Mouse (Mus musculus) MEL (cell line): ENCODE results near the gene Pigr. TPM values are rescaled to one million over a fixed set of nuclear protein-coding genes. Genes with fewer than 3 reads are reported as not detected.

Experiments
- DNase-seq: peaks from one replicate; pipeline ENCODE4 v3.0.0; 2011; ENCODE audit warnings: low read depth, low spot score
- H3K27ac ChIP-seq: 2 replicates; pipeline ENCODE4 v1.5.1; 2012; ENCODE audit warnings: low read depth, mild to moderate bottlenecking, control low read depth, low read length, moderate library complexity; ENCODE audit not compliant: control insufficient read depth
- H3K27me3 ChIP-seq, 2 experiments: fragments of 150-350 bp in 1 of 2; sonication (generic) in 1 of 2; 2 replicates each; pipeline ENCODE4 v1.6.1; 2012; ENCODE audit warnings: low read length in 2 of 2, mild to moderate bottlenecking in 2 of 2, improper control_type of control experiment in 1 of 2, moderate library complexity in 1 of 2; ENCODE audit not compliant: insufficient read depth in 2 of 2, control insufficient read depth in 1 of 2
- H3K36me3 ChIP-seq, 2 experiments: 2 replicates each; pipeline ENCODE4 v1.6.1; 2012 to 2014; ENCODE audit warnings: low read length in 2 of 2, improper control_type of control experiment in 1 of 2, inconsistent platforms in 1 of 2, mild to moderate bottlenecking in 1 of 2; ENCODE audit not compliant: insufficient read depth in 2 of 2, control insufficient read depth in 1 of 2
- H3K4me1 ChIP-seq, 2 experiments: fragments of 150-350 bp in 1 of 2; sonication (generic) in 1 of 2; 2 replicates each; pipeline ENCODE4 v1.6.1; 2012; ENCODE audit warnings: low read length in 2 of 2, improper control_type of control experiment in 1 of 2, mild to moderate bottlenecking in 1 of 2; ENCODE audit not compliant: insufficient read depth in 2 of 2, control insufficient read depth in 1 of 2
- H3K4me3 ChIP-seq, 2 experiments: fragments of 150-350 bp in 1 of 2; sonication (generic) in 1 of 2; 2 replicates each; pipeline ENCODE4 v1.5.1; 2012; ENCODE audit warnings: low read depth in 2 of 2, low read length in 2 of 2, mild to moderate bottlenecking in 2 of 2, moderate library complexity in 2 of 2, control low read depth in 1 of 2, improper control_type of control experiment in 1 of 2; ENCODE audit not compliant: control insufficient read depth in 1 of 2, insufficient read depth in 1 of 2
- H3K79me2 ChIP-seq: 2 replicates; pipeline ENCODE4 v1.6.1; 2012; ENCODE audit warnings: mild to moderate bottlenecking, low read length, moderate library complexity; ENCODE audit not compliant: control insufficient read depth, poor library complexity, insufficient read depth
- H3K9ac ChIP-seq: 2 replicates; pipeline ENCODE4 v1.6.1; 2012; ENCODE audit warnings: low read depth, mild to moderate bottlenecking, control low read depth, low read length, moderate library complexity; ENCODE audit not compliant: control insufficient read depth, poor library complexity, severe bottlenecking
- H3K9me3 ChIP-seq: fragments of 150-350 bp; sonication (generic); replicated peaks from 2 replicates; pipeline ENCODE4 v1.6.1; 2012; ENCODE audit warnings: mild to moderate bottlenecking, low read length, improper control_type of control experiment, moderate library complexity; ENCODE audit not compliant: insufficient read depth
- CTCF ChIP-seq, 3 experiments: IDR thresholded peaks in 2 of 3; conservative IDR thresholded peaks in 1 of 3; 2 replicates each; pipeline ENCODE4 v1.5.1; 2011 to 2012; ENCODE audit warnings: low read length in 3 of 3, low read depth in 2 of 3, mild to moderate bottlenecking in 2 of 3, improper control_type of control experiment in 1 of 3, inconsistent platforms in 1 of 3, mixed read lengths in 1 of 3, moderate library complexity in 1 of 3; ENCODE audit not compliant: control insufficient read depth in 1 of 3, insufficient read depth in 1 of 3, poor library complexity in 1 of 3, severe bottlenecking in 1 of 3
- E2F4 ChIP-seq: IDR thresholded peaks from 2 replicates; pipeline ENCODE4 v1.6.1; 2011; ENCODE audit warnings: low read depth, low read length, improper control_type of control experiment, borderline replicate concordance
- ELF1 ChIP-seq: IDR thresholded peaks from 2 replicates; pipeline ENCODE4 v1.6.1; 2014; ENCODE audit warnings: low read depth, mild to moderate bottlenecking, inconsistent platforms, low read length, improper control_type of control experiment, moderate library complexity
- EP300 ChIP-seq, 2 experiments: IDR thresholded peaks; 2 replicates each; pipeline ENCODE4 v1.6.1; 2011; ENCODE audit warnings: improper control_type of control experiment in 2 of 2, low read length in 2 of 2, low read depth in 1 of 2, mild to moderate bottlenecking in 1 of 2
- GABPA ChIP-seq: IDR thresholded peaks from 2 replicates; pipeline ENCODE4 v1.6.1; 2012; ENCODE audit warnings: low read depth, mild to moderate bottlenecking, inconsistent platforms, low read length, improper control_type of control experiment, moderate library complexity
- JUND ChIP-seq: IDR thresholded peaks from 2 replicates; pipeline ENCODE4 v1.6.1; 2011; ENCODE audit warnings: low read depth, mild to moderate bottlenecking, improper control_type of control experiment, low read length
- MEF2A ChIP-seq: IDR thresholded peaks from 2 replicates; pipeline ENCODE4 v1.6.1; 2014; ENCODE audit warnings: low read depth, mild to moderate bottlenecking, inconsistent platforms, low read length, improper control_type of control experiment; ENCODE audit not compliant: poor library complexity, insufficient replicate concordance, severe bottlenecking; ENCODE audit errors: extremely low read depth
- MYC ChIP-seq: IDR thresholded peaks from 2 replicates; pipeline ENCODE4 v1.6.1; 2011; ENCODE audit warnings: low read depth, mild to moderate bottlenecking, low read length, improper control_type of control experiment, moderate library complexity
- NELFE ChIP-seq: IDR thresholded peaks from 2 replicates; pipeline ENCODE4 v1.6.1; 2011; ENCODE audit warnings: low read depth, low read length, improper control_type of control experiment
- NRF1 ChIP-seq: IDR thresholded peaks from 2 replicates; pipeline ENCODE4 v1.6.1; 2014; ENCODE audit warnings: low read depth, mild to moderate bottlenecking, inconsistent platforms, low read length, improper control_type of control experiment, moderate library complexity; ENCODE audit not compliant: poor library complexity, insufficient read depth, severe bottlenecking
- RAD21 ChIP-seq: IDR thresholded peaks from 2 replicates; pipeline ENCODE4 v1.6.1; 2011; ENCODE audit warnings: mild to moderate bottlenecking, low read depth, low read length, improper control_type of control experiment
- SMC3 ChIP-seq: IDR thresholded peaks from 2 replicates; pipeline ENCODE4 v1.6.1; 2011; ENCODE audit warnings: low read depth, low read length, improper control_type of control experiment
- TAL1 ChIP-seq: IDR thresholded peaks from 2 replicates; pipeline ENCODE4 v1.6.1; 2012; ENCODE audit warnings: mild to moderate bottlenecking, inconsistent platforms, low read length, moderate library complexity, mixed read lengths
- TBP ChIP-seq: IDR thresholded peaks from 2 replicates; pipeline ENCODE4 v1.8.0; 2011; ENCODE audit warnings: low read depth, low read length, improper control_type of control experiment
- TCF12 ChIP-seq: IDR thresholded peaks from 2 replicates; pipeline ENCODE4 v1.6.1; 2014; ENCODE audit warnings: low read depth, mild to moderate bottlenecking, inconsistent platforms, low read length, improper control_type of control experiment, moderate library complexity
- UBTF ChIP-seq: IDR thresholded peaks from 2 replicates; pipeline ENCODE4 v1.6.1; 2012; ENCODE audit warnings: low read depth, mild to moderate bottlenecking, inconsistent platforms, low read length, improper control_type of control experiment, moderate library complexity, borderline replicate concordance; ENCODE audit not compliant: insufficient read depth
- USF2 ChIP-seq, 2 experiments: IDR thresholded peaks; 2 replicates each; pipeline ENCODE4 v1.6.1; 2011 to 2012; ENCODE audit warnings: improper control_type of control experiment in 2 of 2, low read length in 2 of 2, borderline replicate concordance in 1 of 2, inconsistent platforms in 1 of 2, low read depth in 1 of 2, mild to moderate bottlenecking in 1 of 2; ENCODE audit not compliant: insufficient read depth in 1 of 2
- ZC3H11A ChIP-seq: IDR thresholded peaks from 2 replicates; pipeline ENCODE4 v1.6.1; 2012; ENCODE audit warnings: low read depth, mild to moderate bottlenecking, inconsistent platforms, low read length, improper control_type of control experiment
- polyA plus RNA-seq, 2 experiments: library from polyadenylated mRNA; stranded (reverse) in 1 of 2; unstranded in 1 of 2; fragments of >175 nt in 1 of 2; fragments of >200 nt in 1 of 2; gene quantifications; 2 replicates each; pipeline versions ENCODE4 v1.2.1 to v1.2.4; 2012; ENCODE audit warnings: low replicate concordance in 2 of 2, low read depth in 1 of 2; ENCODE audit not compliant: insufficient read length in 2 of 2, insufficient read depth in 1 of 2, missing spikeins in 1 of 2
- total RNA-seq: library from RNA; depleted of rRNA; stranded (reverse); fragments of 300-350 nt; gene quantifications from 2 replicates; pipeline ENCODE4 v1.2.3, GENCODE M21; 2012

The Pigr gene
- total and polyA plus RNA-seq, 3 experiments = not detected

DNA sequence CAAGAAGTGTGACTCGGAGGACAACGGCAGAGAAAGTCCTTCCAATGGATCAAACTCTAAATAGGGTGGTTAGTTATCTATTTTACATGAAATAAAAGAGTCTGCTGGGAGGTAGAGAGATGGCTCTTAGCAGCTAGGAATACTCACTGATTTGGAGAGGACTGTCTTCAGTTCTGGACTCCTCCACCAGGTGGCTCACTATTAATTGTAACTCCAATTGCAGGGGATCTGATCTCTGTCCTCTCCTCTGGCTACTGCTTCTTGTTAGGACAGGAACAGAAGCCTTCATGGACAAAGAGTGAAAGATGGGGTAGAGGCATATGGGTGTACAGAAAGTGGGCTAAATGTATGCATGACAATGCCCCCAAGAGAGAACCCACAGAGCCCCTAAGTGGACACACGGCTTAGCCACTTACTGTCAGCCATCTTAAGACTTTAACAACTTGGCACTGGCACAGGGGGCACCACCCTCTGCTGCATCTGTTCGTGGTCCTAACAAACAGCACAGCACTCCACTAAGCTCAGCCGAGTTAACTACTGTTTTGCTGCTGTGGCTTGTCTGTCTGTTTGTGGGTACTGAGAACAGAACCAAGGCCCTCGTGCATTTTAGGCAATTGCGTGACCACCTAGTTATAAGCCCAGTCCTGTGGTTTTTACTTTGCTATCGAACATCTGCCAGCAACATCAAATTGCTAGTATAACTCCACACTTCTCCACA, 29.4 kb upstream of the Pigr start:
- Histone ChIP-seq H3K9me3 (no peaks in the 10 kb centered on the region), H3K4me1 (no peaks in the 10 kb centered on the region), H3K36me3 (no peaks in the 10 kb centered on the region), H3K79me2 (no peaks in the 10 kb centered on the region), H3K9ac (no peak overlapping the region), H3K27me3 (peaks cover 2 to 7% of the 10 kb centered on the region in 2 experiments; a peak in 3 of 4 replicates), H3K4me3 (no peak overlapping the region), H3K27ac (no peak overlapping the region)
- DNase-seq = peak; percentile 56
- TF ChIP-seq SMC3 = peak; percentile 81
- TF ChIP-seq TAL1 = no peak
- TF ChIP-seq ZC3H11A = peak; percentile 23; the same call in 1 of the 2 replicates
- peak; percentile 41 for TF ChIP-seq RAD21
- TF ChIP-seq CTCF (IDR thresholded peaks at IDR 0.05 in 2 of 3, conservative IDR thresholded peaks at IDR 0.05 in 1 of 3; ENCODE audit: control insufficient read depth in 1 of 3, insufficient read depth in 1 of 3, low read depth in 2 of 3, low read length in 3 of 3, poor library complexity in 1 of 3, severe bottlenecking in 1 of 3) = peak; percentile 20 to 68 (median 66); a peak in 4 of 6 replicates
- TF ChIP-seq USF2 (IDR thresholded peaks at IDR 0.05; ENCODE audit: borderline replicate concordance in 1 of 2, insufficient read depth in 1 of 2, low read depth in 1 of 2, low read length in 2 of 2) = no peak
- TF ChIP-seq E2F4 = no peak
- TF ChIP-seq TBP = no peak
- no peak for TF ChIP-seq NELFE

DNA sequence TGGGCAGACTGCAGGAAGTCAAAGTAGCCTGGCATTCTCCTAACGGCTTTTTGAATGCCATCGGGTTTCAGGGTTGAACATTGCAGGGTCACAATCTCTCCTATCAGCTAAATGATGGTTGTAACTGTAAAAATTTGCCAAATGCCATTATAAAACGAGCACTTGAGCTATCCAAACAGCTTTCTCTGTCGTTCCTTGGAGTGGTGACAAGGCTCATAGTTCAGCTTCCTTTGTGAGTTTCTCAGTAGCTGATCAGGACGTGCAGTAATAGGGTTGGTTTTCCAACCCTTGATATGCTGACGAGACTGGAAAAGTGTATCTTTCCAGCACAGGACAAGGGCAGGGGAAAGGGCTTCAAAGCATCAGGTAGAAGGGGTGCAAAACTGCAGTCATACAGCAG, 28.4 kb upstream of the Pigr start:
- peak overlapping the region in 1 of 2 experiments; percentile 5; a peak in 1 of 4 replicates for H3K4me3 ChIP-seq
- no peaks in the 10 kb centered on the region for H3K36me3 ChIP-seq
- DNase-seq = no peak
- no peak overlapping the region for H3K9ac ChIP-seq
- peaks cover 2 to 10% of the 10 kb centered on the region in 2 experiments; a peak in 3 of 4 replicates for H3K27me3 ChIP-seq
- TF ChIP-seq EP300 (IDR thresholded peaks at IDR 0.05; ENCODE audit: low read depth in 1 of 2, low read length in 2 of 2) (no peak), ELF1 (no peak), NRF1 (no peak), E2F4 (no peak), JUND (no peak), UBTF (no peak), NELFE (no peak), USF2 (IDR thresholded peaks at IDR 0.05; ENCODE audit: borderline replicate concordance in 1 of 2, insufficient read depth in 1 of 2, low read depth in 1 of 2, low read length in 2 of 2) (no peak), MYC (no peak), MEF2A (no peak), TCF12 (no peak), TBP (no peak), GABPA (no peak)
- H3K27ac ChIP-seq = no peak overlapping the region
- H3K4me1 ChIP-seq = no peaks in the 10 kb centered on the region
- no peaks in the 10 kb centered on the region for H3K79me2 ChIP-seq
- H3K9me3 ChIP-seq = no peaks in the 10 kb centered on the region
